7 mouse cellular contexts compared by ENCODE assay signal in genomic region chr15:77003868-77004215, GRCm38 (mm10). TPM values are rescaled to one million over a fixed set of nuclear protein-coding genes. Genes with fewer than 3 reads are reported as not detected.
A peak's percentile ranks its signal among the peaks of the same experiment; 100 is the strongest.
DNase-seq lines count a peak whose midpoint lies in the region; ATAC-seq and TF ChIP-seq lines count a peak whose summit lies in the region.

No protein-coding gene starts in this region.

- no peaks in the 10 kb centered on the region; the same call in 1 of the 2 replicates for H3K27me3 ChIP-seq in thymus, adult 2 months (ENCODE audit: control insufficient read depth, insufficient read depth, low read length)
- no peaks in the 10 kb centered on the region for H3K27me3 ChIP-seq in liver, postnatal 0 days (ENCODE audit: insufficient read depth, low read length)
- no peaks in the 10 kb centered on the region for H3K27me3 ChIP-seq in small intestine, adult 2 months (ENCODE audit: control insufficient read depth, insufficient read depth, low read length)

- no peak overlapping the region for H3K9ac ChIP-seq in liver, postnatal 0 days (replicated peaks)

- no peaks in the 10 kb centered on the region for H3K36me3 ChIP-seq in thymus, adult 2 months (ENCODE audit: control insufficient read depth, insufficient read depth, low read length)
- H3K36me3 ChIP-seq in liver, postnatal 0 days (replicated peaks; ENCODE audit: insufficient read depth, low read length) = no peaks in the 10 kb centered on the region
- no peaks in the 10 kb centered on the region for H3K36me3 ChIP-seq in small intestine, adult 2 months (ENCODE audit: control insufficient read depth, insufficient read depth, low read length)

- no peaks in the 10 kb centered on the region for H3K4me1 ChIP-seq in thymus, adult 2 months (replicated peaks; ENCODE audit: control insufficient read depth, insufficient read depth, low read length)
- no peaks in the 10 kb centered on the region for H3K4me1 ChIP-seq in embryonic fibroblast, embryonic 13.5 days (ENCODE audit: control insufficient read depth, insufficient read depth, low read length)
- H3K4me1 ChIP-seq in liver, postnatal 0 days (ENCODE audit: insufficient read depth) = no peaks in the 10 kb centered on the region
- H3K4me1 ChIP-seq in small intestine, adult 2 months (ENCODE audit: control insufficient read depth, insufficient read depth, insufficient read length, low read length) = no peaks in the 10 kb centered on the region

- TF ChIP-seq POLR2A in thymus, adult 2 months (IDR thresholded peaks at IDR 0.05; ENCODE audit: control insufficient read depth, extremely low read depth, insufficient read depth, low read length, poor library complexity) = no peak
- no peak for TF ChIP-seq POLR2A in embryonic fibroblast, embryonic 13.5 days (IDR thresholded peaks at IDR 0.05; ENCODE audit: low read depth, low read length)
- no peak for TF ChIP-seq POLR2A in small intestine, adult 2 months (IDR thresholded peaks at IDR 0.05; ENCODE audit: low read depth, low read length)

- peak; percentile 45; the same call in 1 of the 2 replicates for TF ChIP-seq CTCF in thymus, adult 2 months (IDR thresholded peaks at IDR 0.05; ENCODE audit: borderline replicate concordance, control insufficient read depth, extremely low read depth, insufficient read depth, low read length, poor library complexity)
- peak; percentile 72; the same call in 1 of the 2 replicates for TF ChIP-seq CTCF in embryonic fibroblast, embryonic 13.5 days (IDR thresholded peaks at IDR 0.05; ENCODE audit: borderline replicate concordance, insufficient read depth, low read length)
- peak; percentile 81 for TF ChIP-seq CTCF in liver, postnatal 0 days (IDR thresholded peaks at IDR 0.05; ENCODE audit: low read depth)
- TF ChIP-seq CTCF in small intestine, adult 2 months (IDR thresholded peaks at IDR 0.05; ENCODE audit: extremely low read depth, insufficient read length, insufficient replicate concordance, low read depth, low read length) = peak; percentile 74; the same call in 1 of the 2 replicates

- H3K9me3 ChIP-seq in liver, postnatal 0 days (ENCODE audit: low read length) = no peaks in the 10 kb centered on the region

- H3K4me3 ChIP-seq in thymus, adult 2 months (ENCODE audit: control insufficient read depth, insufficient read depth, low read length) = no peak overlapping the region
- no peak overlapping the region for H3K4me3 ChIP-seq in embryonic fibroblast, embryonic 13.5 days (ENCODE audit: insufficient read depth, low read length)
- H3K4me3 ChIP-seq in liver, postnatal 0 days (ENCODE audit: low read depth, low read length) = no peak overlapping the region
- H3K4me3 ChIP-seq in small intestine, adult 2 months (ENCODE audit: low read depth, low read length) = no peak overlapping the region

- no peak for TF ChIP-seq EP300 in liver, postnatal 0 days (IDR thresholded peaks at IDR 0.05; ENCODE audit: low read depth)

- ATAC-seq in liver, postnatal 0 days = no peak

- no peak overlapping the region for H3K27ac ChIP-seq in thymus, adult 2 months (ENCODE audit: control insufficient read depth, insufficient read depth, low read length)
- no peak overlapping the region for H3K27ac ChIP-seq in embryonic fibroblast, embryonic 13.5 days (ENCODE audit: insufficient read depth, low read length)
- no peak overlapping the region for H3K27ac ChIP-seq in liver, postnatal 0 days (ENCODE audit: low read depth)
- H3K27ac ChIP-seq in small intestine, adult 2 months (ENCODE audit: insufficient read depth, low read depth, low read length) = no peak overlapping the region

- WGBS in thymus, adult 2 months = 21% methylated on average over 3 of the region's 3 CpGs
- WGBS in liver, postnatal 0 days (ENCODE audit: insufficient replicate concordance) = 18% methylated on average over 3 of the region's 3 CpGs
- 6% methylated on average over 3 of the region's 3 CpGs for WGBS in small intestine, adult 2 months

- H3K4me2 ChIP-seq in liver, postnatal 0 days (ENCODE audit: low read depth, low read length) = no peak overlapping the region

- DNase-seq in thymus, adult 2 months = peak; percentile 15
- no peak for DNase-seq in thymus, adult 18-20 months
- peak; percentile 56 for DNase-seq in adrenal gland, postnatal 25 days
- peak; percentile 25 for DNase-seq in induced T-regulatory cell, adult 2 months (ENCODE audit: low read depth)
- DNase-seq in liver, postnatal 0 days = peak; percentile 43

RNA-seq across cellular contexts. Expression of gene Apol6, which starts 40.7 kb away (rescaled TPM):
- 3.9 and 5.2 TPM in 2 replicates for polyA plus RNA-seq in thymus, adult 2 months (2012; rRNA removed)
- 9.8 and 12.1 TPM in 2 replicates for total RNA-seq in adrenal gland, postnatal 25 days (2021)
- polyA plus RNA-seq in embryonic fibroblast, embryonic 13.5 days (2011; ENCODE audit: insufficient read length, low read depth, missing spikeins) = 6.3 and 8.9 TPM in 2 replicates
- polyA plus RNA-seq in liver, postnatal 0 days (2015; fragmentation: Nextera tagmentation; extraction: Ambion mirVana) = not detected in 2 replicates
- 0.39 and 0.53 TPM in 2 replicates for polyA plus RNA-seq in small intestine, adult 2 months (2012; rRNA removed)

RNA-seq across cellular contexts. Expression of gene Mb, which starts 46.6 kb away (rescaled TPM):
- 20.0 and 591 TPM in 2 replicates for polyA plus RNA-seq in thymus, adult 2 months (2012; rRNA removed)
- total RNA-seq in adrenal gland, postnatal 25 days (2021) = 0.67 and 1.3 TPM in 2 replicates
- not detected in 2 replicates for polyA plus RNA-seq in embryonic fibroblast, embryonic 13.5 days (2011; ENCODE audit: insufficient read length, low read depth, missing spikeins)
- polyA plus RNA-seq in liver, postnatal 0 days (2015; fragmentation: Nextera tagmentation; extraction: Ambion mirVana) = 0.15 and 6.6 TPM in 2 replicates
- not detected in 2 replicates for polyA plus RNA-seq in small intestine, adult 2 months (2012; rRNA removed)

RNA-seq across cellular contexts. Expression of gene 1110038F14Rik, which starts 55.5 kb away (rescaled TPM):
- 20.6 and 23.1 TPM in 2 replicates for polyA plus RNA-seq in thymus, adult 2 months (2012; rRNA removed)
- 44.6 and 45.8 TPM in 2 replicates for total RNA-seq in adrenal gland, postnatal 25 days (2021)
- 23.2 and 28.0 TPM in 2 replicates for polyA plus RNA-seq in embryonic fibroblast, embryonic 13.5 days (2011; ENCODE audit: insufficient read length, low read depth, missing spikeins)
- 17.2 and 18.2 TPM in 2 replicates for polyA plus RNA-seq in liver, postnatal 0 days (2015; fragmentation: Nextera tagmentation; extraction: Ambion mirVana)
- 4.5 and 5.2 TPM in 2 replicates for polyA plus RNA-seq in small intestine, adult 2 months (2012; rRNA removed)

Comparison
In these comparisons a context has a peak if more than half of its experiments do, and no peak if none do; other contexts are left out.
1. DNase-seq: peak in thymus, adult 2 months (single experiment), adrenal gland, postnatal 25 days (single experiment), induced T-regulatory cell, adult 2 months (single experiment) and liver, postnatal 0 days (single experiment); none in thymus, adult 18-20 months (0 of 2).
2. Peak in every context shown above with its lines, with median percentiles within 50 percentile points of each other: CTCF ChIP-seq.